Mouse (Mus musculus) lung, postnatal 10 days (tissue): ENCODE data around the gene Ppp4r3a.
A peak's percentile ranks its signal among the peaks of the same experiment; 100 is the strongest.
"Not testable (repeated sequence)": the region's sequence is repeated elsewhere in the genome, so short reads cannot be mapped to it uniquely, and the experiment has no call there.

Experiments used
- DNase-seq: peaks from one replicate; pipeline ENCODE4 v3.0.0; 2021

Ppp4r3a gene

GRCm38 (mm10) chr12:101083076-101083838, at the start of gene Ppp4r3a:
Ppp4r3a (minus strand) TSS chr12:101083702.
- DNase-seq = peak; percentile 97

- DNase-seq = peak; percentile 12
These were observed 39.5 kb upstream of the Ppp4r3a start for GRCm38 (mm10) chr12:101123013-101123412.

- DNase-seq = not testable (repeated sequence)
These were observed 38.6 kb upstream of the Ppp4r3a start for GRCm38 (mm10) chr12:101122066-101122465.

GRCm38 (mm10) chr12:101109794-101110585, 26.5 kb upstream of the Ppp4r3a start:
- not testable (repeated sequence) for DNase-seq

GRCm38 (mm10) chr12:101107722-101108121, 24.2 kb upstream of the Ppp4r3a start:
- DNase-seq = no peak

GRCm38 (mm10) chr12:101105571-101105970, 22.1 kb upstream of the Ppp4r3a start:
- no peak for DNase-seq

- peak; percentile 64 for DNase-seq
These were observed 19.1 kb upstream of the Ppp4r3a start for GRCm38 (mm10) chr12:101102648-101103047.

GRCm38 (mm10) chr12:101093678-101094077, 10.2 kb upstream of the Ppp4r3a start:
- DNase-seq = not testable (repeated sequence)

GRCm38 (mm10) chr12:101089955-101090354, 6.5 kb upstream of the Ppp4r3a start:
- DNase-seq = no peak

GRCm38 (mm10) chr12:101087406-101087805, 3.9 kb upstream of the Ppp4r3a start:
- DNase-seq = no peak

GRCm38 (mm10) chr12:101084881-101085666, 1.6 kb upstream of the Ppp4r3a start:
- no peak for DNase-seq

GRCm38 (mm10) chr12:101084237-101084636, 735 bp upstream of the Ppp4r3a start:
- no peak for DNase-seq

- no peak for DNase-seq
These were observed 315 bp upstream of the Ppp4r3a start for GRCm38 (mm10) chr12:101083839-101084195.

- peak; percentile 36 for DNase-seq
These were observed 1.0 kb downstream of the Ppp4r3a start for GRCm38 (mm10) chr12:101082296-101083075.

- no peak for DNase-seq
These were observed 5.5 kb downstream of the Ppp4r3a start for GRCm38 (mm10) chr12:101077955-101078354.

- DNase-seq = no peak
These were observed 8.1 kb downstream of the Ppp4r3a start for GRCm38 (mm10) chr12:101075433-101075832.

- DNase-seq = no peak
These were observed 8.6 kb downstream of the Ppp4r3a start for GRCm38 (mm10) chr12:101074821-101075429.

- no peak for DNase-seq
These were observed 13.7 kb downstream of the Ppp4r3a start for GRCm38 (mm10) chr12:101069813-101070212.

GRCm38 (mm10) chr12:101066329-101066728, 17.2 kb downstream of the Ppp4r3a start:
- no peak for DNase-seq

GRCm38 (mm10) chr12:101039956-101040355, 43.5 kb downstream of the Ppp4r3a start:
- DNase-seq = no peak

GRCm38 (mm10) chr12:101028954-101029731, 54.4 kb downstream of the Ppp4r3a start, which contains the start of gene Ccdc88c:
Ccdc88c (minus strand) TSS chr12:101029056.
- peak; percentile 89 for DNase-seq
